Comparison of ENCODE assay signal across 8 mouse cellular contexts in genomic region chr3:38884919-38885418, GRCm38 (mm10). TPM values are rescaled to one million over a fixed set of nuclear protein-coding genes. Genes with fewer than 3 reads are reported as not detected.
DNase-seq lines count a peak whose midpoint lies in the region; ATAC-seq and TF ChIP-seq lines count a peak whose summit lies in the region.

No protein-coding gene starts in this region.

- peak; percentile 34 for DNase-seq in lung, adult 2 months
- no peak for DNase-seq in lung, postnatal 25 days (ENCODE audit: low spot score)
- peak; percentile 44 for DNase-seq in adrenal gland, postnatal 10 days
- DNase-seq in embryonic facial prominence, embryonic 14.5 days (ENCODE audit: low spot score), result peak; percentile 91
- DNase-seq in hindbrain, embryonic 14.5 days (ENCODE audit: low spot score), result peak; percentile 70
- DNase-seq in lung, postnatal 0 days (ENCODE audit: low spot score), result peak; percentile 60
- no peak for DNase-seq in frontal cortex, adult 2 months (ENCODE audit: extremely low spot score in 1 of 2, low spot score in 1 of 2)

- TF ChIP-seq EP300 in lung, postnatal 0 days (IDR thresholded peaks at IDR 0.05), result no peak

- H3K4me3 ChIP-seq in lung, adult 2 months (replicated peaks; ENCODE audit: extremely low read depth, low read depth, low read length), result peak overlapping the region; percentile 72
- peak overlapping the region; percentile 85 for H3K4me3 ChIP-seq in embryonic facial prominence, embryonic 14.5 days (ENCODE audit: low read depth, low read length)
- H3K4me3 ChIP-seq in hindbrain, embryonic 14.5 days (replicated peaks; ENCODE audit: low read length), result peak overlapping the region; percentile 77
- H3K4me3 ChIP-seq in lung, postnatal 0 days (ENCODE audit: low read depth, low read length), result peak overlapping the region; percentile 86
- peak overlapping the region; percentile 72 for H3K4me3 ChIP-seq in stomach, embryonic 16.5 days (replicated peaks; ENCODE audit: low read length)

- H3K4me1 ChIP-seq in lung, adult 2 months (ENCODE audit: control insufficient read depth, insufficient read depth, low read length), result peaks cover 11% of the 10 kb centered on the region; the same call in 1 of the 2 replicates
- H3K4me1 ChIP-seq in embryonic facial prominence, embryonic 14.5 days (ENCODE audit: control insufficient read depth, insufficient read depth, low read length), result peaks cover 11% of the 10 kb centered on the region
- peaks cover 22% of the 10 kb centered on the region for H3K4me1 ChIP-seq in hindbrain, embryonic 14.5 days (replicated peaks; ENCODE audit: control insufficient read depth, insufficient read depth, low read length)
- H3K4me1 ChIP-seq in lung, postnatal 0 days (ENCODE audit: insufficient read depth, low read depth, low read length), result peaks cover 10% of the 10 kb centered on the region; the same call in 1 of the 2 replicates
- peaks cover 5% of the 10 kb centered on the region; the same call in 1 of the 2 replicates for H3K4me1 ChIP-seq in stomach, embryonic 16.5 days (ENCODE audit: control insufficient read depth, insufficient read depth, low read length)

- peak; percentile 39 for ATAC-seq in embryonic facial prominence, embryonic 14.5 days (ENCODE audit: low read depth)
- peak; percentile 49 for ATAC-seq in hindbrain, embryonic 14.5 days (ENCODE audit: low FRiP score)
- ATAC-seq in lung, postnatal 0 days, result peak; percentile 1; the same call in 1 of the 2 replicates
- ATAC-seq in stomach, embryonic 16.5 days (ENCODE audit: insufficient read depth, low FRiP score), result peak; percentile 18; the same call in 1 of the 2 replicates

- peaks cover 18% of the 10 kb centered on the region for H3K36me3 ChIP-seq in embryonic facial prominence, embryonic 14.5 days (ENCODE audit: control insufficient read depth, insufficient read depth, low read length)
- peaks cover 9% of the 10 kb centered on the region for H3K36me3 ChIP-seq in hindbrain, embryonic 14.5 days (replicated peaks; ENCODE audit: control insufficient read depth, insufficient read depth)
- H3K36me3 ChIP-seq in lung, postnatal 0 days (ENCODE audit: insufficient read depth, low read length), result no peaks in the 10 kb centered on the region
- no peaks in the 10 kb centered on the region for H3K36me3 ChIP-seq in stomach, embryonic 16.5 days (ENCODE audit: control insufficient read depth, insufficient read depth, low read length)

- H3K27ac ChIP-seq in embryonic facial prominence, embryonic 14.5 days (replicated peaks; ENCODE audit: low read depth, low read length), result peak overlapping the region; percentile 98
- H3K27ac ChIP-seq in hindbrain, embryonic 14.5 days, result peak overlapping the region; percentile 93
- peak overlapping the region; percentile 90 for H3K27ac ChIP-seq in lung, postnatal 0 days (ENCODE audit: low read length)
- peak overlapping the region; percentile 97 for H3K27ac ChIP-seq in stomach, embryonic 16.5 days (ENCODE audit: low read length)

- TF ChIP-seq POLR2A in lung, adult 2 months (IDR thresholded peaks at IDR 0.05; ENCODE audit: borderline replicate concordance, extremely low read depth, low read depth, low read length), result no peak

- 1% methylated on average over 24 of the region's 24 CpGs for WGBS in lung, adult 2 months
- WGBS in embryonic facial prominence, embryonic 14.5 days, result under 1% methylated on average over 24 of the region's 24 CpGs
- under 1% methylated on average over 24 of the region's 24 CpGs for WGBS in hindbrain, embryonic 14.5 days
- WGBS in lung, postnatal 0 days, result under 1% methylated on average over 24 of the region's 24 CpGs
- 0% methylated on average over 24 of the region's 24 CpGs for WGBS in stomach, embryonic 16.5 days

- H3K27me3 ChIP-seq in embryonic facial prominence, embryonic 14.5 days (replicated peaks; ENCODE audit: control insufficient read depth, insufficient read depth, low read length), result no peaks in the 10 kb centered on the region
- H3K27me3 ChIP-seq in hindbrain, embryonic 14.5 days (ENCODE audit: control insufficient read depth, insufficient read depth, low read length), result no peaks in the 10 kb centered on the region
- peaks cover 6% of the 10 kb centered on the region; the same call in 1 of the 2 replicates for H3K27me3 ChIP-seq in lung, postnatal 0 days (replicated peaks; ENCODE audit: insufficient read depth, low read length)
- H3K27me3 ChIP-seq in stomach, embryonic 16.5 days (ENCODE audit: control insufficient read depth, insufficient read depth, low read length), result peaks cover 6% of the 10 kb centered on the region

- no peak for TF ChIP-seq CTCF in lung, adult 2 months (IDR thresholded peaks at IDR 0.05; ENCODE audit: insufficient read depth, low read length)
- TF ChIP-seq CTCF in lung, postnatal 0 days (IDR thresholded peaks at IDR 0.05), result no peak

- peak overlapping the region; percentile 92 for H3K9ac ChIP-seq in embryonic facial prominence, embryonic 14.5 days (ENCODE audit: low read depth, low read length)
- H3K9ac ChIP-seq in hindbrain, embryonic 14.5 days, result peak overlapping the region; percentile 79
- peak overlapping the region; percentile 48 for H3K9ac ChIP-seq in lung, postnatal 0 days (replicated peaks; ENCODE audit: low read depth)
- peak overlapping the region; percentile 87 for H3K9ac ChIP-seq in stomach, embryonic 16.5 days (ENCODE audit: low read length)

- no peaks in the 10 kb centered on the region for H3K9me3 ChIP-seq in embryonic facial prominence, embryonic 14.5 days (ENCODE audit: control insufficient read depth, low read length)
- H3K9me3 ChIP-seq in hindbrain, embryonic 14.5 days (ENCODE audit: control insufficient read depth, low read length), result no peaks in the 10 kb centered on the region
- no peaks in the 10 kb centered on the region for H3K9me3 ChIP-seq in lung, postnatal 0 days (ENCODE audit: low read length)
- H3K9me3 ChIP-seq in stomach, embryonic 16.5 days (replicated peaks; ENCODE audit: control insufficient read depth, low read length), result no peaks in the 10 kb centered on the region

- H3K4me2 ChIP-seq in embryonic facial prominence, embryonic 14.5 days (ENCODE audit: low read depth, low read length), result peak overlapping the region; percentile 88
- H3K4me2 ChIP-seq in hindbrain, embryonic 14.5 days (replicated peaks), result peak overlapping the region; percentile 87
- peak overlapping the region; percentile 90 for H3K4me2 ChIP-seq in lung, postnatal 0 days (replicated peaks; ENCODE audit: low read depth, low read length)
- H3K4me2 ChIP-seq in stomach, embryonic 16.5 days (ENCODE audit: low read depth, low read length), result peak overlapping the region; percentile 94

RNA-seq across cellular contexts. Expression of gene Fat4, which starts 1.8 kb away (rescaled TPM):
- 4.2 and 5.3 TPM in 2 replicates for polyA plus RNA-seq in lung, adult 2 months (2012; rRNA removed)
- total RNA-seq in adrenal gland, postnatal 10 days (2021), result 10 to 100 TPM; 15.7 to 24.8 TPM
- 16.6 and 17.7 TPM in 2 replicates for polyA plus RNA-seq in embryonic facial prominence, embryonic 14.5 days (2014; fragmentation: Nextera tagmentation; extraction: Ambion mirVana)
- polyA plus RNA-seq in hindbrain, embryonic 14.5 days (2014; fragmentation: Nextera tagmentation; extraction: Ambion mirVana), result 15.8 and 18.2 TPM in 2 replicates
- polyA plus RNA-seq in lung, postnatal 0 days (2015; fragmentation: Nextera tagmentation; extraction: Ambion mirVana), result 3.3 and 3.5 TPM in 2 replicates
- 6.9 and 7.7 TPM in 2 replicates for polyA plus RNA-seq in stomach, embryonic 16.5 days (2015; fragmentation: Nextera tagmentation; extraction: Ambion mirVana)
- polyA plus RNA-seq in frontal cortex, adult 2 months (2012; rRNA removed), result 2.9 and 3.4 TPM in 2 replicates

Comparison
In these comparisons a context has a peak if more than half of its experiments do, and no peak if none do; other contexts are left out.
1. DNase-seq: peak in lung, adult 2 months (single experiment), adrenal gland, postnatal 10 days (single experiment), embryonic facial prominence, embryonic 14.5 days (single experiment), hindbrain, embryonic 14.5 days (single experiment) and lung, postnatal 0 days (single experiment); none in lung, postnatal 25 days (single experiment) and frontal cortex, adult 2 months (0 of 2).
2. Peak in every context shown above with its lines, with median percentiles within 50 percentile points of each other: H3K4me3 ChIP-seq, ATAC-seq, H3K27ac ChIP-seq, H3K4me2 ChIP-seq and H3K9ac ChIP-seq.